Mouse (Mus musculus) liver, postnatal 0 days (tissue): Measurements from ENCODE around the gene Ptf1a.

Experiments
- CTCF ChIP-seq: sonication (generic); IDR thresholded peaks from 2 replicates; pipeline ENCODE4 v1.5.1; 2016; ENCODE audit warnings: antibody characterized with exemption, low read depth
- EP300 ChIP-seq: IDR thresholded peaks from 2 replicates; pipeline ENCODE4 v1.6.1; 2016; ENCODE audit warnings: antibody characterized with exemption, low read depth, mild to moderate bottlenecking

GRCm38 (mm10) chr2:19444931-19445831 lies at the start of gene Ptf1a:
- TF ChIP-seq CTCF, result no peak
- no peak for TF ChIP-seq EP300
